Mouse (Mus musculus) erythroblast, embryonic 14.5 days (primary cell): ENCODE results near the gene Snn.

Source experiments
- GATA1 ChIP-seq: IDR thresholded peaks from 2 replicates; pipeline ENCODE4 v1.6.1; 2012; ENCODE audit warnings: low read length, inconsistent platforms, mixed read lengths
- TAL1 ChIP-seq: IDR thresholded peaks from 3 replicates; pipeline ENCODE4 v1.6.1; 2012; ENCODE audit warnings: low read length, inconsistent platforms, mixed read lengths

GRCm38 (mm10) chr16:11017807-11018595 lies 42.7 kb upstream of the Snn start:
- TF ChIP-seq GATA1 (no peak), TAL1 (no peak)
